Mouse (Mus musculus) cerebellum, adult 2 months (tissue): ENCODE data around the gene H2-Q4.

Source experiments
- CTCF ChIP-seq: fragments of 200-500 bp; IDR thresholded peaks from 2 replicates; pipeline ENCODE4 v1.5.1; 2011; ENCODE audit warnings: low read depth, mild to moderate bottlenecking, control low read depth, low read length, moderate library complexity, borderline replicate concordance; ENCODE audit not compliant: insufficient read depth
- POLR2A ChIP-seq: fragments of 200-500 bp; IDR thresholded peaks from 2 replicates; pipeline ENCODE4 v1.6.1; 2011; ENCODE audit warnings: low read length, control low read depth, borderline replicate concordance; ENCODE audit not compliant: insufficient read depth

DNA sequence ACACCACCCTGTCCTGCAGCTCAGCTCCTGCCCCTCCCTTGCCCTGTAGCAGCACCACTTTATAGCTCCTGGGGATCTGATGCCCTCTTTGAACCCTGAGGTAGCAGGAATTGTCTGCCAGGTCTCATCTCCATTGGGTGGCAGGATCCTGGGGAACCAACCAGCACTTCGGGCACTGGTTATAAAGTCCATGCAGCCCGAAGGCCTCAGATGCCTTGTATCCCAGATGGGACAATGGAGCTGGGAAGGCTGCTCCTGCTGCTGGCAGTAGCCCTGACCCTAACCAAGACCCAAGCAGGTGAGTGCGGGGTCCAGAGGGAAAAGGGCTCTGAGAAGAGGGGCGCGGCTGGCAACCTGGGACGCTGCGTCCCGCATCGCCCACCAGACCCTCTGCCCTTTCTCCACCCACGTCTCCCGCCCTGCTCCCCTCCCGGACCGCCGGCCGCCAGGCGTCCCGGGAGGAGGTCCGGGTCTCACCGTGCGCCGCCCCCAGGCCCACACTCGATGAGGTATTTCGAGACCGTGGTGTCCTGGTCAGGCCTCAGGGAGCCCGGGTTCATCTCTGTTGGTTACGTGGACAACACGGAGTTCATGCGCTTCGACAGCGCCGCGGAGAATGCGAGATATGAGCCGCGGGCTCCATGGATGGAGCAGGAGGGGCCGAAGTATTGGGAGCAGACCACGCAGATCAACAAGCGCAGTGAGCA lies 20.5 kb upstream of the H2-Q4 start:
- TF ChIP-seq CTCF (no peak), POLR2A (no peak)
